Mouse (Mus musculus): ENCODE results near the gene Gm21586. TPM values are rescaled to one million over a fixed set of nuclear protein-coding genes. Genes with fewer than 3 reads are reported as not detected.
"Not testable (repeated sequence)": the region's sequence is repeated elsewhere in the genome, so short reads cannot be mapped to it uniquely, and the experiment has no call there.

Gm21586 gene
- polyA plus RNA-seq (2014; fragmentation: Nextera tagmentation; extraction: Ambion mirVana): not detected in 2 replicates

- H3K9ac ChIP-seq (ENCODE audit: low read length); H3K36me3 ChIP-seq (ENCODE audit: control insufficient read depth, insufficient read depth, low read length); H3K4me3 ChIP-seq (ENCODE audit: low read depth, low read length); H3K4me1 ChIP-seq (ENCODE audit: control insufficient read depth, insufficient read depth, low read length); ATAC-seq (ENCODE audit: insufficient read depth, low FRiP score, low TSS enrichment); H3K9me3 ChIP-seq (ENCODE audit: control insufficient read depth, low read length); H3K27me3 ChIP-seq (ENCODE audit: control insufficient read depth, insufficient read depth, low read length); H3K27ac ChIP-seq (ENCODE audit: low read depth, low read length); DNase-seq (ENCODE audit: low spot score); H3K4me2 ChIP-seq (ENCODE audit: low read depth): not testable (repeated sequence)
- no CpG with 5 or more reads among the region's 18 CpGs for WGBS
Observed at GRCm38 (mm10) chr4:42439078-42439477, at the start of gene Gm21586. Gene Gm21586, plus strand, starts transcription at chr4:42439378.

GRCm38 (mm10) chr4:42466452-42466851, 27.3 kb downstream of the Gm21586 start, which contains the start of gene Gm2163:
Gene Gm2163, plus strand, starts transcription at chr4:42466752.
- DNase-seq (ENCODE audit: low spot score); H3K27me3 ChIP-seq (ENCODE audit: control insufficient read depth, insufficient read depth, low read length); H3K9ac ChIP-seq (ENCODE audit: low read length); H3K4me3 ChIP-seq (ENCODE audit: low read depth, low read length); H3K36me3 ChIP-seq (ENCODE audit: control insufficient read depth, insufficient read depth, low read length); ATAC-seq (ENCODE audit: insufficient read depth, low FRiP score, low TSS enrichment); H3K4me2 ChIP-seq (ENCODE audit: low read depth); H3K4me1 ChIP-seq (ENCODE audit: control insufficient read depth, insufficient read depth, low read length); H3K27ac ChIP-seq (ENCODE audit: low read depth, low read length); H3K9me3 ChIP-seq (ENCODE audit: control insufficient read depth, low read length): not testable (repeated sequence)
- no CpG with 5 or more reads among the region's 5 CpGs for WGBS

Other genes starting within 250 kb of the Gm21586 start
- gene Gm10600, start 198.7 kb upstream of the Gm21586 start, polyA plus RNA-seq (2014; fragmentation: Nextera tagmentation; extraction: Ambion mirVana): not detected in 2 replicates
- gene Ccl21b, start 183.6 kb upstream of the Gm21586 start, polyA plus RNA-seq (2014; fragmentation: Nextera tagmentation; extraction: Ambion mirVana): not detected in 2 replicates
- gene Gm21953, start 145.1 kb upstream of the Gm21586 start, polyA plus RNA-seq (2014; fragmentation: Nextera tagmentation; extraction: Ambion mirVana): not detected in 2 replicates
- 0.16 TPM in 1 of 2 replicates, not detected in the other for gene Fam205a3, start 121.0 kb upstream of the Gm21586 start, polyA plus RNA-seq (2014; fragmentation: Nextera tagmentation; extraction: Ambion mirVana)
- gene Gm2163, start 27.4 kb downstream of the Gm21586 start, polyA plus RNA-seq (2014; fragmentation: Nextera tagmentation; extraction: Ambion mirVana): 0.13 TPM in 1 of 2 replicates, not detected in the other
- gene Fam205a2, start 88.8 kb downstream of the Gm21586 start, polyA plus RNA-seq (2014; fragmentation: Nextera tagmentation; extraction: Ambion mirVana): 0.16 TPM in 1 of 2 replicates, not detected in the other
- not detected in 2 replicates for gene Gm10591, start 172.8 kb downstream of the Gm21586 start, polyA plus RNA-seq (2014; fragmentation: Nextera tagmentation; extraction: Ambion mirVana)
- gene Gm2564, start 190.3 kb downstream of the Gm21586 start, polyA plus RNA-seq (2014; fragmentation: Nextera tagmentation; extraction: Ambion mirVana): not detected in 2 replicates
- gene Ccl27b, start 215.9 kb downstream of the Gm21586 start, polyA plus RNA-seq (2014; fragmentation: Nextera tagmentation; extraction: Ambion mirVana): not detected in 2 replicates
- not detected in 2 replicates for gene Il11ra2, start 222.5 kb downstream of the Gm21586 start, polyA plus RNA-seq (2014; fragmentation: Nextera tagmentation; extraction: Ambion mirVana)

Measured in neural tube, embryonic 11.5 days (tissue).